Mouse (Mus musculus) hindbrain, embryonic 11.5 days (tissue): Measurements from ENCODE around the gene Hmgb2. TPM values are rescaled to one million over a fixed set of nuclear protein-coding genes. Genes with fewer than 3 reads are reported as not detected.
"Not testable (repeated sequence)": the region's sequence is repeated elsewhere in the genome, so short reads cannot be mapped to it uniquely, and the experiment has no call there.

Experiments used
- ATAC-seq: fragments of 200-750 bp; cut with Nextera tagmentation; 2 replicates; pipeline ENCODE4 v1.8.0; 2017; ENCODE audit warnings: mild to moderate bottlenecking, moderate TSS enrichment, moderate library complexity; ENCODE audit not compliant: low FRiP score
- DNase-seq: peaks from one replicate; pipeline ENCODE4 v3.0.0-alpha.2; 2015; ENCODE audit warnings: low spot score
- H3K27ac ChIP-seq: fragments of 300-500 bp; sonication (generic); 2 replicates; pipeline ENCODE4 v1.5.1; 2014; ENCODE audit warnings: mild to moderate bottlenecking, low read depth, low read length
- H3K27me3 ChIP-seq: fragments of 300-500 bp; sonication (generic); 2 replicates; pipeline ENCODE4 v1.6.1; 2014; ENCODE audit warnings: mild to moderate bottlenecking, low read length, moderate library complexity, mixed read lengths; ENCODE audit not compliant: control insufficient read depth, insufficient read depth
- H3K36me3 ChIP-seq: fragments of 300-500 bp; sonication (generic); 2 replicates; pipeline ENCODE4 v1.6.1; 2014; ENCODE audit warnings: mild to moderate bottlenecking, low read length, moderate library complexity, mixed read lengths; ENCODE audit not compliant: control insufficient read depth, insufficient read depth
- H3K4me1 ChIP-seq: fragments of 300-500 bp; sonication (generic); replicated peaks from 2 replicates; pipeline ENCODE4 v1.6.1; 2014; ENCODE audit warnings: low read length, mixed read lengths; ENCODE audit not compliant: control insufficient read depth, insufficient read depth
- H3K4me2 ChIP-seq: fragments of 300-500 bp; sonication (generic); replicated peaks from 2 replicates; pipeline ENCODE4 v1.6.1; 2014; ENCODE audit warnings: mild to moderate bottlenecking, low read depth, low read length
- H3K4me3 ChIP-seq: fragments of 300-500 bp; sonication (generic); 2 replicates; pipeline ENCODE4 v1.5.1; 2014; ENCODE audit warnings: low read depth, low read length
- H3K9ac ChIP-seq: fragments of 300-500 bp; sonication (generic); 2 replicates; pipeline ENCODE4 v1.6.1; 2014; ENCODE audit warnings: low read depth, low read length
- H3K9me3 ChIP-seq: fragments of 300-500 bp; sonication (generic); 2 replicates; pipeline ENCODE4 v1.6.1; 2016; ENCODE audit warnings: low read length; ENCODE audit not compliant: control insufficient read depth
- WGBS: fragments of 180-500 bp; shearing (Covaris S2); extraction: QIAGEN DNeasy Blood & Tissue Kit; methylation state at CpG from one replicate; pipeline ENCODE4 v1.1.7; 2014; 5-methylcytosine and 5-hydroxymethylcytosine counted together
- polyA plus RNA-seq: library from polyadenylated mRNA; unstranded; fragments of >200 nt; fragmentation: Nextera tagmentation; extraction: Ambion mirVana; gene quantifications from 2 replicates; pipeline ENCODE4 v1.2.1, GENCODE M21; 2014

The Hmgb2 gene
- polyA plus RNA-seq, 1 experiment from 2014 or later: 457 TPM

DNA sequence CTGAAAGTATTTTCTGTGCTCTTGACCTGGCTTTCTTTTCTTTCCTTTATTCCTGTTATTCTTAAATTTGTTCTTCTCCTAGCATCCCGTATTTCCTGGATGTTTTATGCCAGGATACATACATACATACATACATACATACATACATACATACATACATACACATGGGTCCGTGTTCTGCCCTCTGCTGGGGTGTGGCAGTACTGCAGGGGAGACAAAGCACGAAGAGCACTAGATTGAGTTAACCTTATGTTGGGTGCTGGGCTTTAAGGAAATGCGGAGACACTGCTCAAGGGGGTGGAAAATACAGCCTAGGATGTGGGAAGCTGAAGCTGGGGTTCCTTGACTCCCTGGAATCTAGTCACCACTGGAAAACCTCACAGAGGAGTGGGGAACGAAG lies 8.1 kb upstream of the Hmgb2 start:
- Histone ChIP-seq H3K4me2 (no peak overlapping the region), H3K4me3 (no peak overlapping the region), H3K9me3 (no peaks in the 10 kb centered on the region), H3K27me3 (no peaks in the 10 kb centered on the region), H3K27ac (no peak overlapping the region), H3K9ac (no peak overlapping the region), H3K4me1 (no peaks in the 10 kb centered on the region), H3K36me3 (no peaks in the 10 kb centered on the region)
- ATAC-seq: peak; percentile 52; the same call in 1 of the 2 replicates
- WGBS: 55% methylated on average over 5 of the region's 5 CpGs
- peak; percentile 89 for DNase-seq

DNA sequence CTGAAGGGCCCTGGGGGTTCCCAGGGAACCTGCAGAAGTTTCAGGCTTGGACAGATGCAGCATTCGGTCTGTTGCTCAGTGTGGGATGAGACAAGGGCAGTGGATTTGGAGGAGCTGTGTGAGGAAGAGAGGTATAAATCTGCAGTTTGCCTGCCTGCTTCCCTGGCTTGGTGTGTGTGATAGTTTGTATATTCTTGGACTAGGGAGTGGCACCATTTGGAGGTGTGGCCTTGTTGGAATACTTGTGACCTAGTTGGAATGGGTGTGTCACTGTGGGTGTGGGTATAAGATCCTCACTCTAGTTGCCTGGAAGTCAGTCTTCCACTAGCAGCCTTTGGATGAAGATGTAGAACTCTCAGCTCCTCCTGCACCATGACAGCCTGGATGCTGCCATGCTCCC lies 6.2 kb upstream of the Hmgb2 start:
- H3K4me3 ChIP-seq, H3K9me3 ChIP-seq, H3K27ac ChIP-seq, H3K9ac ChIP-seq, H3K4me1 ChIP-seq, DNase-seq, H3K27me3 ChIP-seq, H3K36me3 ChIP-seq, H3K4me2 ChIP-seq, ATAC-seq: not testable (repeated sequence)
- 89% methylated on average over 1 of the region's 1 CpGs for WGBS

DNA sequence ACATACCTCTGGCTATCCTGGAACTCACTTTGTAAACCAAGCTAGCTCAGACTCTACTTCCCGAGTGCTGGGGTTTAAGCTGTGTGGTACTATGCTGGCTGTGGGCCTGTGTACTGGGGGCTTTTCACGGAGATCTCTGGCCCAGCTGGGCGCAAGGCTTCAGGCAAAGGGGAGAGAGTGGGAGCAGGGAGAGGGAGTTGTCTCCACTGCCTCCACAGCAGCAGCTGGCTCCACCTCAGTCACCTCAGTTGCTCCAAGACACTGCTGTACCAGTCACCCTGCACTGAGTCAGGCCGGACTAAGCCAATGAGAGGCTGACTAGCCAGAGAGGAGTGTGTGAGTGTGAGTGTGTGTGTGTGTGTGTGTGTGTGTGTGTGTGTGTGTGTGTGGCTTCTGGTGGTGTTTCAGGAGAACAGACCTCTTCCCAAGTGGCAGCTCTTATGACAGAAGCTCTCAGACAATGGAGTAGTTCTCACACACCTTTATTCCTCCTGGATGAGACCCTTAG lies 4.1 kb upstream of the Hmgb2 start:
- ATAC-seq: no peak
- no peak for DNase-seq
- Histone ChIP-seq H3K9ac (no peak overlapping the region), H3K4me3 (no peak overlapping the region), H3K9me3 (no peaks in the 10 kb centered on the region), H3K4me1 (no peaks in the 10 kb centered on the region), H3K27me3 (no peaks in the 10 kb centered on the region), H3K4me2 (no peak overlapping the region), H3K27ac (no peak overlapping the region), H3K36me3 (no peaks in the 10 kb centered on the region)
- 88% methylated on average over 4 of the region's 4 CpGs for WGBS

GRCm38 (mm10) chr8:57508657-57509056 lies 3.0 kb upstream of the Hmgb2 start:
- no peak for ATAC-seq
- no peak overlapping the region for H3K27ac ChIP-seq
- no peaks in the 10 kb centered on the region for H3K36me3 ChIP-seq
- no peak overlapping the region for H3K9ac ChIP-seq
- H3K9me3 ChIP-seq: no peaks in the 10 kb centered on the region
- no peaks in the 10 kb centered on the region for H3K4me1 ChIP-seq
- no peaks in the 10 kb centered on the region for H3K27me3 ChIP-seq
- H3K4me3 ChIP-seq: no peak overlapping the region
- DNase-seq: no peak
- H3K4me2 ChIP-seq: no peak overlapping the region
- WGBS: 88% methylated on average over 4 of the region's 4 CpGs

DNA sequence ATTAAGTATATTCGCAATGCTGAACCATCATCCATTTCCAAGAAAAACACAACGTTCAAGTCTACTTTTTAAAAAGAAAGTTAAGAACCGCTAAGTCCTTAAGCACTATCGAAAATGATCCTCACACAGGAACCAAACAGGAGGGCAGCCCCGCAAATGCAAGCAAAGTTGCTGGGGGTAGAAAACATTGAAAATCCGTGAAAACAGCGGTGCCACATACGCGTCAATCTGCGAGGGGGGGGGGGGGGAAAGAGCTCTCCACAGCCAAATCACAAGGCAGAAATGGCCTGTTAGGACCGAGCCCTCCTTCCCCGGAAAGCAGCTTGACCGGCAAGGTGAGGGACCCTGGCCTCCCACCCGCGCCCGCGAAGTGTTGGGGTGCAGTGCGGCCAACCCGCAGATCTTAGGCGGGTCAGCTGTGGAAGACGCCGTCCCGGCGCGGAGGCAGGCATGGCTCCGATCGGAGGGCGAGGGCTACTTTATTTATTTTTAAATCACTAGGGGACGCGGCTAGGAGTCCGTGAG lies 854 bp upstream of the Hmgb2 start:
- Histone ChIP-seq H3K4me3 (peak overlapping the region; percentile 86), H3K9me3 (no peaks in the 10 kb centered on the region), H3K4me2 (peak overlapping the region; percentile 86), H3K9ac (peak overlapping the region; percentile 79), H3K27me3 (no peaks in the 10 kb centered on the region), H3K4me1 (no peaks in the 10 kb centered on the region), H3K36me3 (no peaks in the 10 kb centered on the region), H3K27ac (peak overlapping the region; percentile 82)
- peak; percentile 45 for DNase-seq
- ATAC-seq: peak; percentile 25
- WGBS: 2% methylated on average over 31 of the region's 31 CpGs

DNA sequence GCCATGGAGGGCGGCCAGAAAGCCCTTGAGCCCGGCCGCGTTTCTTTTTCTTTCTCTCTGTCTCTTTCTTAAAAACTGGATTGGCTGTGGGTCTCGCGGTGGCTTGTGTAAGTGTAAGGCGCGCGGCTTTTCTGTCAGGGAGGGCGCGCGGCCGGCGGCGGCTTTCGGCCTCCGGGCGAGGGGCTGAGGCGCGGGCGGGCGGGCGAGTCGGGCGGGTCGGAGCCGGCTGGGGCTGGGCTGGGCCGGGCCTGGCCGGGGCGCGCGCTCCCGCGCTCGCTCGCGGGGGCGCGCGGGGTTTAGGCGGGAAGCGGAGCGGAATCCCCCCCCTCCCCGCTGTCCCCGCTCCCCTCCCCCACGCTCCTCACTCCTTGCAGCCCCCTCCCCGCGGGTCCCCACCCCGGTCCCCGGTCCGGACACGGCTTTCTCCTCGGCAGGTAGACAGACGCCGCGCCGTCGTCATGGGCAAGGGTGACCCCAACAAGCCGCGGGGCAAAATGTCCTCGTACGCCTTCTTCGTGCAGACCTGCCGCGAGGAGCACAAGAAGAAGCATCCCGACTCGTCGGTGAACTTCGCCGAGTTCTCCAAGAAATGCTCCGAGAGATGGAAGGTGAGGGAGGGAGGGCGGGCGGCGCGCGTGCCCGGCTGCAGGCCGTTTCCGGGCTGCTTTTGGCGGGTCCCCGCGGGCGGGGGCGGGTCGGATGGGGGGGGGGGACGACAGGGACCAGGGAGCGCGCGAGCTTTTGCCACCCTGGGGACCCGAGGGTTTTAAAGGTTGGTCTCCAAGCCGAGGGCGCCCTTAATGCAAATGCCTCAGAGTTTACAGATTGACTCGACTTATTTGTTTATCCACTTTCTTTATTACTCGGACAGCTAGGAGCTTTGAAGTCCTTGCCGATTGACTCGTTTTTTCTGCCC lies 692 bp downstream of the Hmgb2 start:
- Histone ChIP-seq H3K9ac (peak overlapping the region; percentile 99), H3K4me3 (peak overlapping the region; percentile 86), H3K27ac (peak overlapping the region; percentile 99), H3K9me3 (no peaks in the 10 kb centered on the region), H3K4me1 (no peaks in the 10 kb centered on the region), H3K27me3 (no peaks in the 10 kb centered on the region), H3K4me2 (peak overlapping the region; percentile 61), H3K36me3 (no peaks in the 10 kb centered on the region)
- peak; percentile 76 for DNase-seq
- peak; percentile 67 for ATAC-seq
- whole genome bisulfite sequencing: 2% methylated on average over 45 of the region's 96 CpGs

DNA sequence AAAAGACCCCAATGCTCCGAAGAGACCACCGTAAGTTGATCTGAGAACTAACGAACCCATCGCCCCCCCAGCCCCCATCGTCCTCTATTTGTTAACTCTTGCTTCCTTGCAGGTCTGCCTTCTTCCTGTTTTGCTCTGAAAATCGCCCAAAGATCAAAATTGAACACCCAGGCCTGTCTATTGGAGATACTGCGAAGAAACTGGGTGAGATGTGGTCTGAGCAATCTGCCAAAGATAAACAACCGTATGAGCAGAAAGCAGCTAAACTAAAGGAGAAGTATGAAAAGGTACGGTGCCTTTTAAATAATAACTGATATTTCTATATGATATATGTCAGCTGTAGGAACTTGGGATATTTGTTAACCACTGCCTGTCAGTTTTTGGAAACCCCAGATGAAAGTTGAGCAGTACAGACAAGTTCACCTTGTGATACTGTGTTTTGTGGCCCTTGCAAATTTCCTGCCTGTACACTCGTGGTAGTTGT lies 1.5 kb downstream of the Hmgb2 start:
- H3K4me1 ChIP-seq, H3K27ac ChIP-seq, H3K36me3 ChIP-seq, H3K27me3 ChIP-seq, H3K9me3 ChIP-seq, DNase-seq, ATAC-seq: not testable (repeated sequence)
- H3K9ac ChIP-seq: peak overlapping the region; percentile 99
- WGBS: 29% methylated on average over 9 of the region's 10 CpGs
- H3K4me2 ChIP-seq: peak overlapping the region; percentile 61
- H3K4me3 ChIP-seq: peak overlapping the region; percentile 86

DNA sequence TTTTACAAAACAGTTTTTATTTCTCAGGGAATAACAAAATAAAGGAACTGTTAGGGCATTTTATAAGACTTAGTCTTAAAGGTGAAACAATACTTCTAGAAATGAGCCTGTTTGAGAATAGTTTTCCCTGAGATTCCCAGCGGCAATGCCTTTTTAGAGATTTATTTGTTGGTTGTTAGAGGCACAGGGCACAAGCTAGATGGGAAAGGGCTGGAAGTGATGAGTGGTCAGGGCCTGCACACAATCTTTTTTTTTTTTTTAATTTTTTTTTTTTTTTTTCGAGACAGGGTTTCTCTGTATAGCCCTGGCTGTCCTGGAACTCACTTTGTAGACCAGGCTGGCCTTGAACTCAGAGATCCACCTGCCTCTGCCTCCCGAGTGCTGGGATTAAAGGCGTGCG lies 5.0 kb downstream of the Hmgb2 start:
- not testable (repeated sequence) for H3K9me3 ChIP-seq, H3K36me3 ChIP-seq, ATAC-seq, H3K27me3 ChIP-seq, H3K4me3 ChIP-seq, H3K4me2 ChIP-seq, H3K4me1 ChIP-seq, H3K27ac ChIP-seq, DNase-seq, H3K9ac ChIP-seq
- 95% methylated on average over 4 of the region's 5 CpGs for WGBS
